Mouse (Mus musculus) thymus, postnatal 0 days (tissue): ENCODE data around the gene Dtx3. TPM values are rescaled to one million over a fixed set of nuclear protein-coding genes. Genes with fewer than 3 reads are reported as not detected.
"Not testable (repeated sequence)": the region's sequence is repeated elsewhere in the genome, so short reads cannot be mapped to it uniquely, and the experiment has no call there.

Experiments used
- DNase-seq: peaks from one replicate; pipeline ENCODE4 v3.0.0-alpha.2; 2015; ENCODE audit warnings: low spot score
- polyA plus RNA-seq: library from polyadenylated mRNA; unstranded; fragments of >200 nt; fragmentation: Nextera tagmentation; extraction: Ambion mirVana; gene quantifications from 2 replicates; pipeline ENCODE4 v1.2.1, GENCODE M21; 2015

The Dtx3 gene
- polyA plus RNA-seq, 1 experiment from 2014 or later: 47.3 TPM

GRCm38 (mm10) chr10:127205373-127205772, 9.8 kb upstream of the Dtx3 start:
- DNase-seq: no peak

DNA sequence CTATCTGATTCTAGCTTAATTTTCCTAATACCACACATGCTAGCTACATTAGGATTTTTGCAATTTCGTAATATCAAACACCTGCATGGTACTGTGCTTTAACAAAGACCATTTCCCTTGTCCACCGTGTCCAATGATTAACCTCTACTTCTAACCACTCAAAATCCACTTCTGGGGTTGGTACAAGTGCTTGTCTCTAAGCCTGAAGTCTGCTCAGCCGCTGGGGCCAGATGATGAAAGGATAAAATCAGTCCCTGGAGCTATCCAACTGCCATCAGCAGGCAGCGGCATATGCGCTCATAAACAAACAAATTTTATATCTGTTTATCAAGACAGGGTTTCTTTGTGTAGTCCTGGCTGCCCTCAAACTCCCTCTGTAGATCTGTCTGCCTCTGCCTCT, 9.1 kb upstream of the Dtx3 start:
- DNase-seq: no peak

DNA sequence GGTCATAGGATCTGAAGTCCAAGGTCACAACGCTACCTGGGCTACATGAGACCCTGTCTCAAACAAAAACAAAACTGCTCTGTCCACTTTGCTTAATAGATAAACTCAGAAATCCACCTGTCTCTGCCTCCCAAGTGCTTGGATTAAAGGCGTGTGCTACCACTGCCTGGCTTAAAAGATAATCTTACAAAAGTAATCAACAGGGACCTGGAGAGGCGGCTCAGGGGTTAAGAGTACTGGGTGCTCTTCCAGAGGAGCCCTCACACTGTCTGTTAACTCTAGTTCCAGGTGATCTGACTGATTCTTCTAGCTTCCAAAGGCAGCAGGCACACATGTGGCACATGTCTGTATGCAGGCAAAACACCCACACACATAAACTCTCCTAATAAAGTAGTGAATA, 7.6 kb upstream of the Dtx3 start:
- no peak for DNase-seq

- DNase-seq: no peak
Measured at GRCm38 (mm10) chr10:127200279-127200678, 4.8 kb upstream of the Dtx3 start.

GRCm38 (mm10) chr10:127199474-127199873, 3.9 kb upstream of the Dtx3 start:
- no peak for DNase-seq

GRCm38 (mm10) chr10:127199068-127199467, 3.5 kb upstream of the Dtx3 start:
- no peak for DNase-seq

DNA sequence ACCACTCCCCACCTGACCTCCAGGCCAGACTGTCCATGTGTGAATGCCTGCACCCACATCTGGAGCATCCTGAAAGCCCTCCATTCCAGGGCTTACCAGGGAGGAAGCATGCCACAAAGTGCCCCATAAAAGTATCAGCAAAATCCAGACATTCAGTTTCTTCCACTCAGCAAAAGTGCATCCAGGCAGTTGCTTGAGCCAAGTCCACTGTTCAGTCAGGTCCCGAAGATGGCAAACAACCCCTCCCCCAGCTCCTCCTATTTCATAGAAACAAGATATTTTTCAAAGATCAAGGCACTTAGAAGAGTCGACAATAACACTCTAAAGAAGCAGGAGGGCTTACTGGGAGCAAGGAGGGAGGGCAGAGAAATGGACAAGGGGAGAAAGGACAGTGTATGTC, 3.0 kb upstream of the Dtx3 start:
- DNase-seq: no peak

- no peak for DNase-seq
Measured at GRCm38 (mm10) chr10:127197505-127198110, 2.1 kb upstream of the Dtx3 start.

GRCm38 (mm10) chr10:127197104-127197503, 1.6 kb upstream of the Dtx3 start:
- DNase-seq: no peak

GRCm38 (mm10) chr10:127196392-127196791, 864 bp upstream of the Dtx3 start:
- DNase-seq: no peak

- DNase-seq: no peak
Measured at GRCm38 (mm10) chr10:127194428-127195327, 850 bp downstream of the Dtx3 start.

GRCm38 (mm10) chr10:127193011-127193410, 2.5 kb downstream of the Dtx3 start:
- no peak for DNase-seq

GRCm38 (mm10) chr10:127192057-127192328, 3.5 kb downstream of the Dtx3 start:
- DNase-seq: not testable (repeated sequence)

DNA sequence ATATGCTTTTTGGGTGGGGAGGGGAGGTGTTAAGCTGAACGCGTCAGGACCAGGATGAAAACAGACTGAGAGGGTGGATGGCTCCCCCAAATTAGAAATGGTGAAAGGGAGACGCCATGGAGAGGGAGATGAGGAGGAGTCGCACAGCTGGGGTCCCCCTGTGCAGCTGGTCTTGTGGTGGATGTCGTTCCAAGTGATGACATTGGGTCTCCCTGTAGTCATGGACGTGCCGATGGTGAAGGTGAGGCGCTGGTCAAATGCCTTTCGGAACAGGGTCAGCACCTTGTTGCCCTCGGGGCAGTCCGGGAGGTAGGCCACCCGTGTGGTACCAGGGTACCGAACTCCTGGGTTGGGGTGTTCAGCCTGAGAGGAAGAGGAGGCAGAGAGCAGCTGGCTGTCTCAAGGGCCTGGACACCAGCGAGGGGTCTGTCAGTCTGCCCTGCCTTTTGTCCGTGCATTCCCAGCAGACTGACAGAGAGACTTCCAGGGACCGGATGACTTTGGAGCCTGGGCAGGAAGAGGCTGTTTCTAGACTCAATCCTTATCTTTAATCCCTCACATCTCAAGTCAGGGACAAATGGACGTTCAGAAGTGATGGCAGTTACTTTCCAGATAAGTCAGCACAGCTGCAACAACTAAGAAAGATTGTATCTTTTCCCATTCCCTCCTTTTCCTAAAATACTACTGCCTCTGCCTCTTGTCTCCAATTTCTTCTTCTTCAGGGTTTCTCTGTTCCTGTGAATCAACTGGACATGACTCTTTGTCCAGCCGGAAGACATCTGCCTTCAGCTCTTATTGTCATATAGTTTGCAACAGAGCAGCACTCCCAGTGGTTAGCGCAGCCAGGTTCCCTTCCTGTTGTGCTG, 4.1 kb downstream of the Dtx3 start:
- no peak for DNase-seq

- DNase-seq: no peak
Measured at GRCm38 (mm10) chr10:127190398-127191190, 4.9 kb downstream of the Dtx3 start.

- DNase-seq: no peak
Measured at GRCm38 (mm10) chr10:127189651-127190381, 5.7 kb downstream of the Dtx3 start, which contains the start of gene Arhgef25. Arhgef25 (minus strand) TSS chr10:127190083.

DNA sequence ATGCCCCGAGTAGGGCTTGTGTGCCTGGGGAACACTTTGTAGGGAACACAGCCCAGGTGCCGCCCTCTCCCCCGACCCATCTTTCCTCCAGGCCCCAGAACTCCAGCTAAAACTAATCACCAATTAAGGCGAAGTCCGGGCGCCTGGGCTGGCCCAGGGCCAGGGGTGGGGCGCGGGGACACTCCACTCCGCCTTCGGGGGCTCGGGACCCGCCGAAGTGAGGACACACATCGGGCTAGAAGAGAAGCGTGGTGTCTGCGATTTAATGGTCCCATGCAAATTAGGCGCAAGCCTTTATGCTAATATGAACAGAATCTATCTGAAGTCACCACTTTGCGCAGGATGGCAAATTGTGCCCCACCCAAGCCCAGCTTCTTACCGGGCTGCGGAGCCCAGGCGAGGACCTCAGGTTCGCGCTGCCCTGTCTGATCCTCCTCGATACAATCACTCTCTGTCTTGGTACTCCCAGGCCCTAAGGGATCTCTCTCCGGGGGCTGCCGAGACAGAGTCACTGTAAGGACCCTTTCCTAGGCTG, 6.3 kb downstream of the Dtx3 start:
- DNase-seq: no peak

DNA sequence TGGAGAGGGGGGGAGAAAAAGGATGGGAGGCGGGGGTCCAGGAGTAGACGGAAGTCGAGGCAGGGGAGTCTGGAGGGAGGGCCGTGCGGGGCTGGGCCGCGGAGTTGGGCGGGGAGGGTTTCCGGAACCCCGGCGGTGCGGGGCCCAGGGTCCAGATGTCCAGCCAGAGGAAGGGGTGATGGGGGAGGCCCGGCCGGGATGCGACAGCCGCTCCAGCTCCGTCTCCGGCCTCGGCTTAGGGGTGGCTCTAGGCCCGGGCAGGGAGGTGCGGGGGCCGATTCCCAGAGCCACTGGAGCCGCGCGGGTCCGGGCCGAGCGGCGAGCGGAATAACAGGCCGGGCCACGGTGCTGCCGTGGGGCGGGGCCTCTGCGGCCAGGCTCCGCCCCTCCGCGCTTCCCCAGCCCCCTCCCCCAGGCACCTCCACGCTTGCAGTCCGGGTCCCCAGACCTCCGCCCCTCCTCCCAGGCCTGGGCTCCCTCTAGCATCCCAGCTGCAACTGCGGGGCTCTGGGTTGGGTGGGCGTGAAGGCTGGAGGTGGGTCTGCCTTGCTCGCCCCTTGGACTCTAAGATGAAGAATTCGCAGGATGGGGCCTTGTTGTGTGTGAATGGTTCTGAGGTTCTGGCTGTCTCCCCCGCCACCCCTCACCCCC, 6.9 kb downstream of the Dtx3 start:
- DNase-seq: no peak

DNA sequence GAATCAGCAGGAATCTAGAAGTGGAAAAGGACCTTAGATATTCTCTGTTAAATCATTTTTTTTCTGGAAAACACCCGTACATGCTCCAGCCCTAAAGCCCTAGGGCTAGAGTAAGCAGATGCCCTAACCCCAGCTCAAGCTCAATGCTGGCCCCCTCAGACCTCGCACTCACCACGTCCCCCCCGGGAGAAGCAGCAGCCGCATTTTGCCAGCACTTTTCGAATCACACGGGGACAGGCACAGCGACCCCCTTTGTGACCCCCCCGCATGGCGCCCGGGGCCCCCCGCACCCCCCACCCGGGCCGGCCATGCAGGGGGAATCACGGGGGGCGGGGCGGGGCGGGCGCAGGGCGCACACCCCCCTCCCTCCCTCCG, 7.5 kb downstream of the Dtx3 start:
- DNase-seq: no peak
